Mouse (Mus musculus) adrenal gland, adult (tissue): ENCODE results near the gene Gba2.

Source experiments
- DNase-seq, 2 experiments: peaks; one replicate each; pipeline ENCODE4 v3.0.0; 2022 to 2023; ENCODE audit warnings: low spot score in 1 of 2; ENCODE audit not compliant: inconsistent age in 2 of 2

Gene Gba2

GRCm38 (mm10) chr4:43582241-43582640 is 3.6 kb upstream of the Gba2 start:
- DNase-seq, result peak in 1 of 2 experiments; percentile 20

- peak in 1 of 2 experiments; percentile 16 for DNase-seq
These were observed 2.7 kb upstream of the Gba2 start for GRCm38 (mm10) chr4:43581381-43581780.

- DNase-seq, result no peak
These were observed 2.0 kb upstream of the Gba2 start for GRCm38 (mm10) chr4:43580721-43581120.

- peak in 1 of 2 experiments; percentile 33 for DNase-seq
These were observed 1.1 kb upstream of the Gba2 start for GRCm38 (mm10) chr4:43579731-43580130.

- peak in 1 of 2 experiments; percentile 64 for DNase-seq
These were observed 583 bp upstream of the Gba2 start for GRCm38 (mm10) chr4:43579256-43579655.

- no peak for DNase-seq
These were observed 1.3 kb downstream of the Gba2 start for GRCm38 (mm10) chr4:43577237-43577881.

GRCm38 (mm10) chr4:43575356-43575755 is 3.3 kb downstream of the Gba2 start:
- no peak for DNase-seq

- no peak for DNase-seq
These were observed 5.1 kb downstream of the Gba2 start for GRCm38 (mm10) chr4:43573561-43573960.

GRCm38 (mm10) chr4:43571395-43572045 is 7.2 kb downstream of the Gba2 start:
- DNase-seq, result no peak

GRCm38 (mm10) chr4:43567140-43567539 is 11.5 kb downstream of the Gba2 start:
- no peak for DNase-seq

- peak in 1 of 2 experiments; percentile 68 for DNase-seq
These were observed 14.4 kb downstream of the Gba2 start for GRCm38 (mm10) chr4:43564231-43564630.

GRCm38 (mm10) chr4:43563601-43563875 is 15.1 kb downstream of the Gba2 start:
- peak in 1 of 2 experiments; percentile 71 for DNase-seq

- peak; percentile 48 to 72 for DNase-seq
These were observed 15.7 kb downstream of the Gba2 start for GRCm38 (mm10) chr4:43562769-43563600.

- peak; percentile 97 to 99 for DNase-seq
These were observed 16.5 kb downstream of the Gba2 start, which contains the start of the genes Creb3 and Tln1 for GRCm38 (mm10) chr4:43561997-43562768. Creb3 (plus strand) TSS chr4:43562332. Tln1 (minus strand) TSS chr4:43562691.

- DNase-seq, result no peak
These were observed 17.2 kb downstream of the Gba2 start for GRCm38 (mm10) chr4:43561436-43561996.

- DNase-seq, result peak in 1 of 2 experiments; percentile 73
These were observed 17.7 kb downstream of the Gba2 start for GRCm38 (mm10) chr4:43560976-43561375.

GRCm38 (mm10) chr4:43560243-43560611 is 18.4 kb downstream of the Gba2 start:
- DNase-seq, result peak; percentile 77 to 87

GRCm38 (mm10) chr4:43559519-43560242 is 19.0 kb downstream of the Gba2 start:
- peak in 1 of 2 experiments; percentile 78 for DNase-seq

GRCm38 (mm10) chr4:43558631-43559356 is 19.9 kb downstream of the Gba2 start:
- DNase-seq, result peak; percentile 87 to 94
